Mouse (Mus musculus) 416B (cell line): Measurements from ENCODE around the gene Slc52a3.

Source experiments
- DNase-seq: peaks from one replicate; pipeline ENCODE4 v3.0.0; 2011; ENCODE audit warnings: low read depth

Gene Slc52a3

GRCm38 (mm10) chr2:152048003-152048980, 52.0 kb downstream of the Slc52a3 start:
- DNase-seq = peak; percentile 75

- peak; percentile 97 for DNase-seq
These were observed 52.7 kb downstream of the Slc52a3 start for GRCm38 (mm10) chr2:152048981-152049441.

GRCm38 (mm10) chr2:152049611-152050270, 53.4 kb downstream of the Slc52a3 start:
- DNase-seq = peak; percentile 56

- DNase-seq = peak; percentile 74
These were observed 54.0 kb downstream of the Slc52a3 start for GRCm38 (mm10) chr2:152050316-152050715.

- DNase-seq = no peak
These were observed 55.7 kb downstream of the Slc52a3 start for GRCm38 (mm10) chr2:152051985-152052384.

GRCm38 (mm10) chr2:152055406-152055805, 59.1 kb downstream of the Slc52a3 start:
- DNase-seq = no peak

GRCm38 (mm10) chr2:152056368-152057251, 60.3 kb downstream of the Slc52a3 start:
- DNase-seq = peak; percentile 56

- no peak for DNase-seq
These were observed 60.9 kb downstream of the Slc52a3 start for GRCm38 (mm10) chr2:152057252-152057563.
